Mouse (Mus musculus) ES-E14 (cell line): ENCODE data around the gene Fam222b.

Experiments
- CHD2 ChIP-seq: IDR thresholded peaks from 2 replicates; pipeline ENCODE4 v1.6.1; 2014; ENCODE audit warnings: mild to moderate bottlenecking, low read depth, low read length, inconsistent platforms
- HCFC1 ChIP-seq: IDR thresholded peaks from 2 replicates; pipeline ENCODE4 v1.6.1; 2012; ENCODE audit warnings: low read length, inconsistent platforms, borderline replicate concordance; ENCODE audit not compliant: insufficient read depth
- MAFK ChIP-seq: IDR thresholded peaks from 2 replicates; pipeline ENCODE4 v1.6.1; 2014; ENCODE audit warnings: mild to moderate bottlenecking, low read depth, low read length, inconsistent platforms; ENCODE audit not compliant: insufficient read depth
- ZNF384 ChIP-seq: IDR thresholded peaks from 2 replicates; pipeline ENCODE4 v1.6.1; 2012; ENCODE audit warnings: low read depth, low read length, inconsistent platforms

- TF ChIP-seq ZNF384 (no peak), MAFK (no peak), HCFC1 (no peak), CHD2 (no peak)
Measured at GRCm38 (mm10) chr11:78102142-78102541, 7.7 kb downstream of the Fam222b start.
